Mouse (Mus musculus) embryonic fibroblast, embryonic 13.5 days (primary cell): Measurements from ENCODE around the gene Gch1. TPM values are rescaled to one million over a fixed set of nuclear protein-coding genes. Genes with fewer than 3 reads are reported as not detected.

ENCODE experiments used
- H3K27ac ChIP-seq: 2 replicates; pipeline ENCODE4 v1.5.1; 2012; ENCODE audit warnings: low read length, control low read depth, inconsistent platforms; ENCODE audit not compliant: insufficient read depth
- H3K4me1 ChIP-seq: 2 replicates; pipeline ENCODE4 v1.6.1; 2011; ENCODE audit warnings: low read length; ENCODE audit not compliant: control insufficient read depth, insufficient read depth
- H3K4me3 ChIP-seq: 2 replicates; pipeline ENCODE4 v1.5.1; 2011; ENCODE audit warnings: mild to moderate bottlenecking, control low read depth, low read length; ENCODE audit not compliant: insufficient read depth
- CTCF ChIP-seq: IDR thresholded peaks from 2 replicates; pipeline ENCODE4 v1.5.1; 2011; ENCODE audit warnings: mild to moderate bottlenecking, control low read depth, low read length, moderate library complexity, borderline replicate concordance; ENCODE audit not compliant: insufficient read depth
- POLR2A ChIP-seq: IDR thresholded peaks from 2 replicates; pipeline ENCODE4 v1.6.1; 2011; ENCODE audit warnings: low read depth, mild to moderate bottlenecking, control low read depth, low read length, moderate library complexity
- polyA plus RNA-seq: library from polyadenylated mRNA; stranded (reverse); fragments of >200 nt; gene quantifications from 2 replicates; pipeline ENCODE4 v1.2.4, GENCODE M21; 2011; ENCODE audit warnings: low read depth; ENCODE audit not compliant: missing spikeins, insufficient read length

Gene Gch1
- polyA plus RNA-seq, 1 experiment = 3.1 TPM

DNA sequence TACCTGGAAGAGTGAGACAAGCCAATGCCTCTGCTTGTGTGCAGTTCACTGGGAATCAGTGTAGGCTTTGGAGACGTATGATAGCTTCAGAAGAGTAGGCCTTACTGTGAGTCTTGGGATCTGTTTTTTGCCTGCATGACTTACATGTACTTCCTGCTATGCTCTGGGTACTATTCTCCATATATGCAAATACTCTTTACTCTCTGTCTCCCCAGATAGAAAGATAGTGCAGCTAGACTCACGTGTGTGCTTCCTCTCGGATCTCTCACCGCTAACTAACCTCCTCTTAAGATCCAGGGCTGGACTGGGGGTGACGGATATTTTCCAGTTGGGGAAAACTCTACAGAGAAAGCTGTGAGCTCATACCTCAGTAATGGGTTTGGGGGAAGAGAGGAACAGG, 23.5 kb downstream of the Gch1 start:
- TF ChIP-seq CTCF = no peak
- no peak for TF ChIP-seq POLR2A
- H3K27ac ChIP-seq = no peak overlapping the region
- no peak overlapping the region for H3K4me3 ChIP-seq
- peaks cover 4% of the 10 kb centered on the region; the same call in 1 of the 2 replicates for H3K4me1 ChIP-seq

- Histone ChIP-seq H3K4me3 (no peak overlapping the region), H3K4me1 (peaks cover 4% of the 10 kb centered on the region; the same call in 1 of the 2 replicates), H3K27ac (no peak overlapping the region)
- no peak for TF ChIP-seq POLR2A
- TF ChIP-seq CTCF = no peak
Observed at GRCm38 (mm10) chr14:47165117-47165516, 24.1 kb downstream of the Gch1 start.

DNA sequence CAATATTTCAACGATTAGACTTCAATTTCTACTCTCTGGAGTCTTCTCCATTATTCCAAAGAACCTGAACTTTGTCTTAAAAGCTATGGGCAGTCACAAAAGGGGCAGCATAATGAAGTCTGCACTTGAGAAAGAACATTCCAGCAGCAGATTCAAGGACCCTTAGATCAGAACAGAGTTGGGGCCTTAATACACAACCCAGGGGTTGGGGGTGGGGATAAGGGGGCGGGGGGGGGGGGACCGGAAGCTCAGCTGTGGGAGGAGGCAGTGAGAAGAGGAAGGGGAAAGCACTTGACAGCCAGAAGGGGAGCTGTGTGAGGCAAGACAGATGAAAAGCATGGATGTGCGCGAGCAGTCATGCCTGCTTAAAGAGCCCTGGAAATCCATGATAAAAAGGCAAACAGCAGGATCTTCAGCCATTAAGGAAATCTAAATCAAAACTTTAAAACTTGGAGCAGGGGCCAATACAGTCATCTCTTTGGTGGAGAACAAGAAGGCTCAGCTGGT, 27.2 kb downstream of the Gch1 start:
- no peak for TF ChIP-seq CTCF
- TF ChIP-seq POLR2A = no peak
- H3K4me3 ChIP-seq = no peak overlapping the region
- H3K4me1 ChIP-seq = no peaks in the 10 kb centered on the region
- no peak overlapping the region for H3K27ac ChIP-seq

DNA sequence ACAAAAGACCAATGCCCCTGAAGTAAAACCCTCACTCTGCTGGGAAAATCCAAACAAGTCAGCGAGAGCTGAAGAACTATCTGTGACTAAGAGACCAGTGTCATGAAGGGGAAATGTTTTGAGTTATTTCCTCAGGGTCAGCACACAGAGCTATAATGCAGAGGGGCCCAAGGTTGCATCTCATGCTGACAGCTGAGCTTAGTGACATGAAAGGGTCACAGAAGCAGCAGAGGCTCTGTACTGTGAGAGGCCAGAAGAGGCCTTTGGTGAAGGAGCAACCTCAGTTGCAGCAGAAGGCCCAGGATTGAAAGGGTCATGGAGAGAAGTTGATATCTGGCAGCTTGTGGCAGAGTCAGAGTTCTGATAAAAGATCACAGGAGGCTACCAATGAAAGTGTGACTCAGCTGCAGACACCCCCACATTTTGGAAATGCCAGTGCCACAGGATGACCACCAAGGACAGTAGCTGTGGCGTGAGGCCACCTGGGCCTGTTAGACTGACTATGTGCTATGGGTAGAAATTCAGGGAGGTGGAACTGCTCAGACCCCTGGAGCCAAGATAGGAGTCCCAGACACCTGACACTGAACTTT, 29.1 kb downstream of the Gch1 start:
- H3K27ac ChIP-seq = no peak overlapping the region
- H3K4me1 ChIP-seq = no peaks in the 10 kb centered on the region
- no peak overlapping the region for H3K4me3 ChIP-seq
- TF ChIP-seq CTCF (no peak), POLR2A (no peak)

GRCm38 (mm10) chr14:47154303-47154702, 34.9 kb downstream of the Gch1 start:
- no peak overlapping the region for H3K27ac ChIP-seq
- H3K4me3 ChIP-seq = no peak overlapping the region
- no peaks in the 10 kb centered on the region for H3K4me1 ChIP-seq
- TF ChIP-seq CTCF = no peak
- TF ChIP-seq POLR2A = no peak

- Histone ChIP-seq H3K4me3 (no peak overlapping the region), H3K4me1 (no peaks in the 10 kb centered on the region), H3K27ac (no peak overlapping the region)
- TF ChIP-seq POLR2A = no peak
- TF ChIP-seq CTCF = no peak
Observed at GRCm38 (mm10) chr14:47151306-47151705, 37.9 kb downstream of the Gch1 start.

DNA sequence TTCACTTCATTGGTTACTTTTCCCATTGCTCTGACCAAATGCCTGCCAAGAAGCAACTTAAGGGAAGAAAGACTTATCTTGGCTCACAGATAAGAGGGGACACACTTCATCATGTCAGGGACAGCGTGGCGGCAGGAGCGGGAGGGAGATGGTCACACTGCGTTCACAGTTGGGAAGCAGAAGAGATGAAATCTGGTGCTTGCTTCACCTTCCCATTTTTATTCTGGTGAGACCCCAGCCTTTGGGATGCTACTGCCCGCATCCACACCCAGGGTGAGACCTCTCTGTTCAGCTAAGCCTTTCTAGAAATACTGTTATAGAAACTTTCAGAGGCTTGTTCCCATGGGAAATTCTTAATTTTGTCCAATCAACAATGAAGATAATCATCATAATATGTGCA, 44.9 kb downstream of the Gch1 start:
- TF ChIP-seq CTCF = no peak
- TF ChIP-seq POLR2A = no peak
- H3K4me1 ChIP-seq = no peaks in the 10 kb centered on the region
- no peak overlapping the region for H3K4me3 ChIP-seq
- H3K27ac ChIP-seq = no peak overlapping the region

GRCm38 (mm10) chr14:47138853-47139252, 50.4 kb downstream of the Gch1 start:
- no peaks in the 10 kb centered on the region for H3K4me1 ChIP-seq
- no peak overlapping the region for H3K4me3 ChIP-seq
- no peak for TF ChIP-seq POLR2A
- no peak for TF ChIP-seq CTCF
- no peak overlapping the region for H3K27ac ChIP-seq

DNA sequence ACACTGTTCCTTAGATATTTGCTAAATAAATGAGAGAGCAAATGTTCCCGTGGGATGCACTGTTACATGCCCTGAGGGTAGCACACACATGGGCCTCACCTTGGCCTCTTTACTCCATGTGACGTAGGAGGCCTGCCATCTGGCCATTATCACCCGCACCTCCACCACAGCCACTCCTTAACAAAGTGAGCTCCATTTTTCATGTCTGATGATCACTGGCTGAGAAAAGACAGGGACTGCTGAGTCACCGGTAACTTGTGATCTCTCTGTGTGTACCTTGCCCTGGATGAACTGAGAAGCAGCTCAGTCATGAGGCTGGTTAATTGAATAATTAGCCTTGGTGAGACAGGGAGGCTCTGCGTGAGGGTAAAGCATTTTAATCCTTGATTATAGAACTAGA, 52.6 kb downstream of the Gch1 start:
- H3K4me3 ChIP-seq = no peak overlapping the region
- H3K27ac ChIP-seq = no peak overlapping the region
- no peaks in the 10 kb centered on the region for H3K4me1 ChIP-seq
- no peak for TF ChIP-seq CTCF
- no peak for TF ChIP-seq POLR2A

GRCm38 (mm10) chr14:47133948-47134347, 55.3 kb downstream of the Gch1 start:
- TF ChIP-seq POLR2A = no peak
- no peak for TF ChIP-seq CTCF
- Histone ChIP-seq H3K4me3 (no peak overlapping the region), H3K4me1 (no peaks in the 10 kb centered on the region), H3K27ac (no peak overlapping the region)
